Mouse (Mus musculus) intestine, embryonic 14.5 days (tissue): ENCODE measurements around the gene 1810046K07Rik. TPM values are rescaled to one million over a fixed set of nuclear protein-coding genes. Genes with fewer than 3 reads are reported as not detected.

ENCODE experiments used
- ATAC-seq: fragments of 200-750 bp; cut with Nextera tagmentation; replicated peaks from 2 replicates; pipeline ENCODE4 v1.8.0; 2017; ENCODE audit warnings: low read depth, moderate number of reproducible peaks, moderate TSS enrichment, moderate library complexity; ENCODE audit not compliant: low FRiP score, low TSS enrichment
- DNase-seq: peaks from one replicate; pipeline ENCODE4 v3.0.0-alpha.2; 2018; ENCODE audit warnings: low spot score
- H3K27ac ChIP-seq: fragments of 300-500 bp; sonication (generic); 2 replicates; pipeline ENCODE4 v1.5.1; 2014; ENCODE audit warnings: low read depth, mild to moderate bottlenecking, control low read depth
- H3K27me3 ChIP-seq: fragments of 300-500 bp; sonication (generic); replicated peaks from 2 replicates; pipeline ENCODE4 v1.6.1; 2014; ENCODE audit warnings: low read length, control low read depth; ENCODE audit not compliant: control insufficient read depth, insufficient read depth
- H3K36me3 ChIP-seq: fragments of 300-500 bp; sonication (generic); 2 replicates; pipeline ENCODE4 v1.6.1; 2014; ENCODE audit warnings: low read length, control low read depth; ENCODE audit not compliant: control insufficient read depth, insufficient read depth
- H3K4me1 ChIP-seq: fragments of 300-500 bp; sonication (generic); replicated peaks from 2 replicates; pipeline ENCODE4 v1.6.1; 2014; ENCODE audit warnings: low read length, control low read depth, mixed read lengths; ENCODE audit not compliant: control insufficient read depth, insufficient read depth
- H3K4me2 ChIP-seq: fragments of 300-500 bp; sonication (generic); 2 replicates; pipeline ENCODE4 v1.6.1; 2014; ENCODE audit warnings: low read length
- H3K4me3 ChIP-seq: fragments of 300-500 bp; sonication (generic); 2 replicates; pipeline ENCODE4 v1.5.1; 2014; ENCODE audit warnings: low read depth, low read length, control low read depth, mixed read lengths
- H3K9ac ChIP-seq: fragments of 300-500 bp; sonication (generic); 2 replicates; pipeline ENCODE4 v1.6.1; 2014; ENCODE audit warnings: mild to moderate bottlenecking, low read length
- H3K9me3 ChIP-seq: fragments of 300-500 bp; sonication (generic); 2 replicates; pipeline ENCODE4 v1.6.1; 2016; ENCODE audit warnings: low read length, control low read depth; ENCODE audit not compliant: control insufficient read depth
- WGBS: fragments of 180-500 bp; shearing (Covaris S2); extraction: QIAGEN DNeasy Blood & Tissue Kit; methylation state at CpG from one replicate; pipeline ENCODE4 v1.1.7; 2014; 5-methylcytosine and 5-hydroxymethylcytosine counted together
- polyA plus RNA-seq: library from polyadenylated mRNA; unstranded; fragments of >200 nt; fragmentation: Nextera tagmentation; extraction: Ambion mirVana; gene quantifications from 2 replicates; pipeline ENCODE4 v1.2.1, GENCODE M21; 2014

The 1810046K07Rik gene
- polyA plus RNA-seq, 1 experiment from 2014 or later, result not detected

GRCm38 (mm10) chr9:51256780-51257502 is 71.8 kb downstream of the 1810046K07Rik start:
- Histone ChIP-seq H3K27ac (no peak overlapping the region), H3K9ac (no peak overlapping the region), H3K4me2 (no peak overlapping the region), H3K27me3 (no peaks in the 10 kb centered on the region), H3K36me3 (no peaks in the 10 kb centered on the region), H3K4me3 (no peak overlapping the region), H3K4me1 (0 out of 2 replicates have a peak, but pooled peaks cover 3% of the 10 kb centered on the region), H3K9me3 (0 out of 2 replicates have a peak, but pooled peaks cover 3% of the 10 kb centered on the region)
- WGBS, result 67% methylated on average over 4 of the region's 4 CpGs
- no peak for ATAC-seq
- no peak for DNase-seq

Other genes starting within 250 kb of the 1810046K07Rik start
- not detected in 2 replicates for gene 4833427G06Rik, start 226.8 kb downstream of the 1810046K07Rik start, polyA plus RNA-seq
- gene Gm32742, start 163.4 kb downstream of the 1810046K07Rik start, polyA plus RNA-seq, result 0.01 TPM in 1 of 2 replicates, not detected in the other
- gene Pou2af1, start 115.2 kb downstream of the 1810046K07Rik start, polyA plus RNA-seq, result 0.07 and 0.16 TPM in 2 replicates
- 2.4 and 2.9 TPM in 2 replicates for gene Colca2, start 50.3 kb downstream of the 1810046K07Rik start, polyA plus RNA-seq